Mouse (Mus musculus) right cerebral cortex, postnatal 36 days (tissue): ENCODE data around the gene Sdccag8.

Experiments
- DNase-seq, 2 experiments: peaks; one replicate each; pipeline ENCODE4 v3.0.0; 2022; ENCODE audit warnings: low spot score in 2 of 2, mixed read lengths in 1 of 2

The Sdccag8 gene

DNA sequence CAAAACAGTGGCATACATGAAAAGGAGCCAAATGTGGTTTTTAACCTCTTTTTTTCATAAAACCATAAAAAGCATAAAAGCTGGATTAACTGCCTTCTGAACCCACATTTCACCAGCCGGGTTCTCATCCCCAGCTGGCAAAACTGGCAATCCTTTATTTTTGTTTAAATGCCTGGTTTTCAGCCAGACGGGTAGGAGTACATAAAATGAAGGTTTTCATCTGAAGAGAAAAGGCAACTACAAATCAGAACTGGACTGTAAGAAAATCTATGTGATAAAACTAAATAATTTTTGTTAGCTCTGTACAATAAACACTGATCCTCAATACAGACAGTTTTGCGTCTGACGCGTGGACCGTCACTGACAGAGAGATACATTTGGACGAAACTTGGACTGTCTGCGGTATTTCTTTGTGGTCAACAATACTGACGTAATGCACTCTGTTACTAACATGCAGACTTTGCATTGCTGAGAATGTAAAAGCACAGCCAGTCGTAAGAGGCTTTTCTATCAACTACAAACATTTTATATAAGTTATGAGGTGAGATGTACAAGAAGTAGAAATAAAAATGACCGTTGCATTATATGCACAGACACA is 237.0 kb downstream of the Sdccag8 start:
- DNase-seq = no peak

DNA sequence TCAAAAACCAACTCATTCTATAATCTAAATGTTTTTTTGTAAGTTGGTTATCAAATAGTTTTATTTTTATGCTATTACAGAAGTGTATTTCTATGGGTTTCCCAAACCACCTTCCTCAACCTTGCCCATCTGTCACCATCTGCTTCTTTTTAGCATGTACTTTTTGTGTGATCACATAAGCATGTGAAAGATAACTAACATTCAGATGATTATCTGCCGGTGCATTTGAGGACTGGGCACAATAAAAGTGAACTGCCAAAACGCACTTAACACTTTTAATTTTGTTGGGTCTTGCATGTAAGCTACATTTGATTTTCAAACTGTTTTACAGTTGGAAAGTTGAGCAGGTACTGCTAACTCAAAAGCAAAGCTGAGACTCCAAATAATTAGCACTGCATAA is 240.4 kb downstream of the Sdccag8 start:
- DNase-seq = no peak

DNA sequence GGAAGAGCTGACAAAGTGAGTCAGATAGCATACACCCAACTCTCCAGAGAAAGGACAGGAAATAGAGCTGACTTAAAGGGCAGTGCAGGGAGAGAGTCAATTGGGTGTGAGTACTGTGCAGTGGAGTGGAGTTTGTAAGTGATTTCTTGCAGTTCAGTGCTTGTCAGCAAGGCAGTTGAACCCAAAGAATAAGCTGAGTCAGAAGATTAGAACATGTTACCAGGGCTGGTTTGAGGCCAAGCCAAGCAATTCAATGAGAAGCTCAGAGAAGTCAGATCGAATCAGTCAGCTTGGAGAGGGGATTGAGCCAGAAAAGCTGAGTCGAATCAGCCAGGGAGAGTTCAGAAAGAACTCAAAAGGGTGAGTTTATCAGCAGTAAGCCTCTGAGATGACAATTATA is 247.3 kb downstream of the Sdccag8 start:
- no peak for DNase-seq

- no peak for DNase-seq
These were observed 251.3 kb downstream of the Sdccag8 start for GRCm38 (mm10) chr1:177065732-177066131.

DNA sequence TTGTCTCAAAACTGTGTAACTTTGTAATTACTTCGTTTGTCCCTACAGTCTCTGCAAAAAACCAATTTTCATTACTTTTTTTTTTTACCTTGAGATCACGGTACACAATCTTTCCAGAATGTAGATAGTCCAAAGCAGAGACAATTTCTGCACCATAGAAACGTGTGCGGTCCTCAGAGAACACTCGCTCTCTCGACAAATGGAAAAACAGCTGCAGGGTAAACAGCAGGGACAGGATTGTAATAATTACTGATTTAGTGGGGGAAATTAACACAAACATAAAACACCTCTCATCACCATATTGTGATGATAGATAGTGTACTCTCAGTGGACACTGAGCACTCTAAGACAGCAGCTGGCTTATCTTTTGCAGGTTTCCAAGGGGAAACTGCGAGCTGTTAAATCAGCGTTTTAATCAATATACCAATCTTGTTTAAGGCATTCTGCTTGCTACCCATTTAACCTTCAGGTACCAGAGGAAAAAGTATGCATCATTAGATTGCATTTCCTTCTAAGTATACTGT is 252.7 kb downstream of the Sdccag8 start:
- DNase-seq = no peak

- no peak for DNase-seq
These were observed 254.7 kb downstream of the Sdccag8 start for GRCm38 (mm10) chr1:177069161-177069560.
